Mouse (Mus musculus) spleen, adult 2 months (tissue): Measurements from ENCODE around the gene Clns1a. TPM values are rescaled to one million over a fixed set of nuclear protein-coding genes. Genes with fewer than 3 reads are reported as not detected.

Experiments used
- DNase-seq, 2 experiments: peaks; one replicate each; pipeline versions ENCODE4 v3.0.0 to v3.0.0-alpha.2; 2012 to 2021; ENCODE audit warnings: low spot score in 2 of 2, low read depth in 1 of 2
- H3K27ac ChIP-seq: fragments of 200-500 bp; 2 replicates; pipeline ENCODE4 v1.5.1; 2012; ENCODE audit warnings: low read length, inconsistent platforms; ENCODE audit not compliant: insufficient read depth
- H3K27me3 ChIP-seq: fragments of 200-500 bp; 2 replicates; pipeline ENCODE4 v1.6.1; 2012; ENCODE audit warnings: mild to moderate bottlenecking, moderate library complexity, low read length, inconsistent platforms; ENCODE audit not compliant: control insufficient read depth, insufficient read depth
- H3K36me3 ChIP-seq: fragments of 200-500 bp; 2 replicates; pipeline ENCODE4 v1.6.1; 2012; ENCODE audit warnings: mild to moderate bottlenecking, low read length, inconsistent platforms; ENCODE audit not compliant: control insufficient read depth, insufficient read depth
- H3K4me1 ChIP-seq: fragments of 200-500 bp; 2 replicates; pipeline ENCODE4 v1.6.1; 2011; ENCODE audit warnings: inconsistent platforms; ENCODE audit not compliant: control insufficient read depth, insufficient read depth, insufficient read length
- H3K4me3 ChIP-seq: fragments of 200-500 bp; 2 replicates; pipeline ENCODE4 v1.5.1; 2011; ENCODE audit warnings: mild to moderate bottlenecking, inconsistent platforms; ENCODE audit not compliant: insufficient read depth, insufficient read length; ENCODE audit errors: extremely low read depth
- CTCF ChIP-seq: fragments of 200-500 bp; IDR thresholded peaks from 2 replicates; pipeline ENCODE4 v1.5.1; 2011; ENCODE audit warnings: mild to moderate bottlenecking, inconsistent platforms; ENCODE audit not compliant: insufficient read depth, insufficient read length, insufficient replicate concordance; ENCODE audit errors: extremely low read depth
- POLR2A ChIP-seq: fragments of 200-500 bp; IDR thresholded peaks from 2 replicates; pipeline ENCODE4 v1.6.1; 2011; ENCODE audit warnings: low read depth, low read length, inconsistent platforms
- WGBS: fragments of 180-500 bp; shearing (Covaris S2); methylation state at CpG from one replicate; pipeline ENCODE4 v1.1.7; 2018; 5-methylcytosine and 5-hydroxymethylcytosine counted together
- polyA plus RNA-seq: library from polyadenylated mRNA; depleted of rRNA; stranded (reverse); fragments of >200 nt; gene quantifications from 2 replicates; pipeline ENCODE4 v1.2.3, GENCODE M21; 2012

Gene Clns1a
- polyA plus RNA-seq, 1 experiment = 18.4 TPM

GRCm38 (mm10) chr7:97735886-97736420 lies 39.5 kb downstream of the Clns1a start:
- DNase-seq = no peak
- H3K27ac ChIP-seq = no peak overlapping the region
- no peaks in the 10 kb centered on the region for H3K4me1 ChIP-seq
- no peak overlapping the region for H3K4me3 ChIP-seq
- WGBS = 48% methylated on average over 4 of the region's 4 CpGs
- TF ChIP-seq POLR2A = no peak
- no peak for TF ChIP-seq CTCF
- no peaks in the 10 kb centered on the region for H3K36me3 ChIP-seq
- 0 out of 2 replicates have a peak, but pooled peaks cover 3% of the 10 kb centered on the region for H3K27me3 ChIP-seq

- DNase-seq = no peak
- H3K4me3 ChIP-seq = peak overlapping the region; percentile 75
- TF ChIP-seq CTCF = no peak
- TF ChIP-seq POLR2A = no peak
- H3K4me1 ChIP-seq = no peaks in the 10 kb centered on the region
- no peak overlapping the region for H3K27ac ChIP-seq
- H3K27me3 ChIP-seq = 0 out of 2 replicates have a peak, but pooled peaks cover 3% of the 10 kb centered on the region
- 20% methylated on average over 12 of the region's 12 CpGs for WGBS
- no peaks in the 10 kb centered on the region for H3K36me3 ChIP-seq
Observed at GRCm38 (mm10) chr7:97737256-97737637, 40.8 kb downstream of the Clns1a start.

GRCm38 (mm10) chr7:97737638-97738456 lies 41.4 kb downstream of the Clns1a start, which contains the start of gene Aqp11:
TSS of gene Aqp11 (minus strand) at chr7:97738289.
- 0 out of 2 replicates have a peak, but pooled peaks cover 3% of the 10 kb centered on the region for H3K27me3 ChIP-seq
- no peak for TF ChIP-seq CTCF
- TF ChIP-seq POLR2A = no peak
- no peaks in the 10 kb centered on the region for H3K4me1 ChIP-seq
- H3K4me3 ChIP-seq = peak within 1 kb of the TSS; percentile 75
- under 1% methylated on average over 51 of the region's 64 CpGs for WGBS
- H3K27ac ChIP-seq = no peak within 1 kb of the TSS
- peak; percentile 26 to 71 for DNase-seq
- H3K36me3 ChIP-seq = no peaks in the 10 kb centered on the region

- TF ChIP-seq CTCF = no peak
- TF ChIP-seq POLR2A = no peak
- no peak for DNase-seq
- no peak overlapping the region for H3K27ac ChIP-seq
Observed at GRCm38 (mm10) chr7:97740948-97741347, 44.5 kb downstream of the Clns1a start.

GRCm38 (mm10) chr7:97741756-97742291 lies 45.4 kb downstream of the Clns1a start:
- no peaks in the 10 kb centered on the region for H3K36me3 ChIP-seq
- WGBS = 51% methylated on average over 1 of the region's 1 CpGs
- TF ChIP-seq POLR2A (no peak), CTCF (no peak)
- H3K27ac ChIP-seq = no peak overlapping the region
- no peak for DNase-seq
- H3K27me3 ChIP-seq = 0 out of 2 replicates have a peak, but pooled peaks cover 3% of the 10 kb centered on the region
- no peak overlapping the region for H3K4me3 ChIP-seq
- no peaks in the 10 kb centered on the region for H3K4me1 ChIP-seq

More at GRCm38 (mm10) chr7:97740948-97741347, 44.5 kb downstream of the Clns1a start:
- H3K36me3 ChIP-seq = no peaks in the 10 kb centered on the region
- H3K27me3 ChIP-seq = 0 out of 2 replicates have a peak, but pooled peaks cover 3% of the 10 kb centered on the region
- WGBS = 78% methylated on average over 10 of the region's 10 CpGs
- H3K4me1 ChIP-seq = no peaks in the 10 kb centered on the region
- no peak overlapping the region for H3K4me3 ChIP-seq

GRCm38 (mm10) chr7:97745299-97745698 lies 48.9 kb downstream of the Clns1a start:
- H3K4me3 ChIP-seq = no peak overlapping the region
- 10% methylated on average over 3 of the region's 3 CpGs for WGBS
- H3K27ac ChIP-seq = no peak overlapping the region
- no peaks in the 10 kb centered on the region for H3K27me3 ChIP-seq
- TF ChIP-seq POLR2A (no peak), CTCF (peak; percentile 60; the same call in 1 of the 2 replicates)
- no peaks in the 10 kb centered on the region for H3K36me3 ChIP-seq
- DNase-seq = peak; percentile 41 to 47
- H3K4me1 ChIP-seq = peaks cover 5% of the 10 kb centered on the region; the same call in 1 of the 2 replicates
